Mouse (Mus musculus) spleen, adult 2 months (tissue): ENCODE measurements around the gene Polm.

ENCODE experiments used
- CTCF ChIP-seq: fragments of 200-500 bp; IDR thresholded peaks from 2 replicates; pipeline ENCODE4 v1.5.1; 2011; ENCODE audit warnings: mild to moderate bottlenecking, inconsistent platforms; ENCODE audit not compliant: insufficient read depth, insufficient read length, insufficient replicate concordance; ENCODE audit errors: extremely low read depth
- POLR2A ChIP-seq: fragments of 200-500 bp; IDR thresholded peaks from 2 replicates; pipeline ENCODE4 v1.6.1; 2011; ENCODE audit warnings: low read depth, low read length, inconsistent platforms

GRCm38 (mm10) chr11:5878661-5879060, 40.8 kb upstream of the Polm start:
- TF ChIP-seq POLR2A (no peak), CTCF (no peak)
